Mouse (Mus musculus): ENCODE measurements around the gene Dmac2. TPM values are rescaled to one million over a fixed set of nuclear protein-coding genes. Genes with fewer than 3 reads are reported as not detected.
A peak's percentile ranks its signal among the peaks of the same experiment; 100 is the strongest.
"Not testable (repeated sequence)": the region's sequence is repeated elsewhere in the genome, so short reads cannot be mapped to it uniquely, and the experiment has no call there.

The Dmac2 gene
- total RNA-seq (2021), result 10 to 100 TPM; 34.3 to 34.5 TPM
- long read RNA-seq, experiment 1, transcript Dmac2-201 (6 exons, 1,465 nt), result major isoform, 8 of 19 reads
- long read RNA-seq, experiment 1, partial matches to known transcripts, result 4 of 19 reads
- long read RNA-seq, experiment 1, other reads (novel, unspliced or antisense), result 3 of 19 reads
- long read RNA-seq, experiment 2, transcript Dmac2-201 (6 exons, 1,465 nt), result major isoform, 19 of 33 reads
- long read RNA-seq, experiment 2, partial matches to known transcripts, result 4 of 33 reads
- long read RNA-seq, experiment 2, other reads (novel, unspliced or antisense), result 9 of 33 reads

DNA sequence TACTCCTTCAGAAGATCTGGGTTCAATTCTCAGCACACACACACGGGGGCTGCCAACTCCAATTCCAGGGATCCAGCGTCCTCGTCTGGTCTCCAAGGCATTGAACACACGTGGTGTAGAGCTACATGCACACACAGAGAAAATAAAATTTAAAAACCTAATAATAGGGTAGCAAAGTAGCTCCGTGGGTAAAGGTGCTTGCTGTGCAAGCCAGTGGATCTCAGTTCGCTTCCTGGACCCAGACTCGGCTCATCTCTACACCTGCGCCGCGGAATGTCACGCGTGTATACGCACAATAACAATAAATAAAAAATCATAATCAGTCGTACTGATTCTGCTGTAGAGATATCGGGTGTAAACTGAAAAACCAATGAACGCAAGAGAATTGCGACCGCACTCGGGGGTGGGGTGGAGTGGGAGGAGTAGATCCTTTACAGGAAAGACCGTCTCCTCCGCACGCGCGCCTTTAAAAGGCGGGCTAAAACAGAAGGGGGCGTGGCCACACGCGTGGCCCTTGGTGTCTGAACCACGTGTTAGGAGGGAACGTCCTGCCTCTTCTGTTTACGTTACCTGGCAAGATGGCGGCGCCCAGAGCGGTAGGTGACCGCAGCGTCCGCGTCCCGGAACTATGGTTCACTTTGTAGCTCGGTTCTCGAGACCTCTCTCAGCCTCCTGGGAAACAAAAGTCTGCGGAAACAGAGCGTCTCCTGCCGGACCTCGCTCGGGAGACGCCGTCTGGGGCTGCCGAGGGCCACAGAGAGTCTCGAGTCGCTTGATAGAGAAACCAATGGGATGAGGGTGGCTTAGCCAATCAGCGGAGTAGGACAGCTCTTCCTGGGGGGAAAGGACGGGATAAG is at the start of gene Dmac2:
Gene Dmac2, plus strand, starts transcription at position 550 of the 857 bp plus-strand sequence.
- DNase-seq (ENCODE audit: low spot score in 2 of 2), result peak; percentile 76 to 86

DNA sequence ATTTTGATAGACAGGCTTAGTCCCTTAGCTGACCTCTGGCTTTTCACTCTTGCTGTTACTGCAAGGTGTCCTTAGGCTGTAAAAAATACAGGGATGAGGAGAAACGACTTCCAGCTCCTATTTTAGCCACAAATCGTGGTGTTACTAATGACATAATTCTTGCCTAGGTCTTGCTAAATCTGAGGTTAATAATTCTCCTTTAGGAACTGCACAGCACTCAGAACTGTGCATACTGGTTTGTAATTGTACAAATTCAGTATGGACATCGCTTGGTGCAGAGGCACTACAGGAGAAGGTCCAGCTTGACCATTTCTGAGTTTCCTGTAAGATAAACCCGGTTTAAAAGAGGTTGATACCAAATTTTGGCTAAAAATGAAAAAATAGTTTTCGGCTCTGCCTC is 45.4 kb upstream of the Dmac2 start:
- not testable (repeated sequence) for DNase-seq (ENCODE audit: low spot score in 2 of 2)

DNA sequence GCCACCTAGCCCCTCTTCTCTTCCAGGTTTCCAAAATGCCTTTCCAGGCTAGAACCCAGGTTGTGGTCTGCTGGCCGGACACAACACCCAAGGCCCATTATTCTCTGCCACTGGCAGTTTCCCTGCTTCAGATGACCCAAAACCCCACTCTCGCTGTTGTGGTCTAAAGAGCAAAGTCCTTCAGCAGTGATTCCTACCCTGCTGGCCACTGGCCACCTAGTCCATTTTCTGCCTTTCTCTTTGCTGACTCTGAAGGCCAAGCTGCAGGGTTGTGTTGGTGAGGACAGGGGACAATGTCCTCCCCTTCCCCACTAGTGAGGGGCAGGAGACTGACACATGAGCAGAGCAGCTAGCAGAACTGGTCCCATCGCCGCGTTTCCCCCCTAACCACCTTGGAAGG is 44.1 kb upstream of the Dmac2 start:
- DNase-seq (ENCODE audit: low spot score in 2 of 2), result no peak

DNA sequence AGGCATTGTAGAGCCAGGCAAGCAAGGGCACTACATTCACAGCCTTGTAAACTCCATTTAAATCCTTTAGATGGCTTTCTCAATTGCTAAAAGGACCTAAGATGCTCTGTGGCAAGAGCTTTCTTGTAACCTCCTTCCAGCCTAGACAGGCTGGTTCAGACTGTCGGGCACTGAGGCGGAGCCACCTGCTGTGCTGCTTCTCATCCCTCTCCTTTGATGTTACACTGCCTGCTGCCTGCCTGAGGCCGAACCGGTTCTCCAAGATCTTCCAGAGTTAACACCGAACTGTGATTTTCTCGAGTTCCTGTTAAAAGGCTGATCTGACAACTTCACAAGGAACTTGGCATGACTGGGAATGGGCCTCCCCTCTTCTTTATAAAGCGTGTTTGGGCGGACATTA is 43.3 kb upstream of the Dmac2 start:
- no peak for DNase-seq (ENCODE audit: low spot score in 2 of 2)

DNA sequence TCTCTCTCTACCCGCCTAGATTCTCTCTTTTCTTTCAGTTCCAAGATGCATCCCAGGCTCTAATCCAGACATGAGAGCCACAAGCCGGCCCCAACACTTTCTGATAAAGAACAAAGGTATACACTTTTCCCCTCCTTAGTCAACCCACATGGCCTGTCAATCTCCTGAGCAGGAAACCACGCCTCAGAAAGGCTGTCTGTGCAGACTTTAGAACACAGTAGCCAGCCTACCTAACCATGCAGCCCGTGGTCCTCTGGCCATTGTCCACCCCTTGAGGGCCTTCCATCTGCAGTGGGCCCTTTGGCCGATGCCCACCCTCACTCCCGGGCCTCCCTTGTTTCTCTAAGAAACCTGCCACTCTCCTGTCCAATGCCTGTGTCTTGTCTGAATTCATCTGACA is 42.9 kb upstream of the Dmac2 start:
- not testable (repeated sequence) for DNase-seq (ENCODE audit: low spot score in 2 of 2)

DNA sequence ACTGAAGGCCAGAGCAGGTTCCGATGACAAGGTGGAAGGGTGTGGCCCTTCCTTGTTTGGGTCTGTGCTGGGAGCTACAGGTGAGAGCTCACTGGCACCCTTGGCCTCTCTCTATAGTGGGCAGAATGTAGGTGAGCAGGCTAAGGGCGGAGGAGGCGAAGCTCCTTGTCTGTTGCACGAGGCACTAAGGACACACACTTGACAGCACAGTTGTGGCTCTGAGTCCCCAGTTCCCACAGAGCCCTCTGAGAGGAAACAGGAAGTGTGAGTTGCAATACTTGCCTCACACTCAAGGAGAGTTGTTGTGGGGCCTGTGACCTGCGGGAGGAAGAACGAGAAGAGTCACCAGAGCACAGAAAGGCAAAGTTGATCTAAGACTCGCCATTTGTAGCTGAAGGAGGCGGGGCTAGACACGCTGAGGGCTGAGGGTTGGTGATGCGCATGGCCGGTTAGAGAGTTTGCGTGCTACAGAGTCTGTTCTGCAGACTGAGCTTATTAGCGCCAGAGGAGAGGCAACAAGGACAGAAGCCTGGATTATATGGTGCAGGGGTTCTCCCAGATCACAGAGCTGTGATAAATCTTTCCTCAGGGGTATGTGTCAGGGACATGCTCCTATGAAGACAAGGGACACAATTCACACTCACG is 42.3 kb upstream of the Dmac2 start:
- not testable (repeated sequence) for DNase-seq (ENCODE audit: low spot score in 2 of 2)

- DNase-seq (ENCODE audit: low spot score in 2 of 2), result no peak
Measured at GRCm38 (mm10) chr7:25579441-25579840, 39.8 kb upstream of the Dmac2 start.

DNA sequence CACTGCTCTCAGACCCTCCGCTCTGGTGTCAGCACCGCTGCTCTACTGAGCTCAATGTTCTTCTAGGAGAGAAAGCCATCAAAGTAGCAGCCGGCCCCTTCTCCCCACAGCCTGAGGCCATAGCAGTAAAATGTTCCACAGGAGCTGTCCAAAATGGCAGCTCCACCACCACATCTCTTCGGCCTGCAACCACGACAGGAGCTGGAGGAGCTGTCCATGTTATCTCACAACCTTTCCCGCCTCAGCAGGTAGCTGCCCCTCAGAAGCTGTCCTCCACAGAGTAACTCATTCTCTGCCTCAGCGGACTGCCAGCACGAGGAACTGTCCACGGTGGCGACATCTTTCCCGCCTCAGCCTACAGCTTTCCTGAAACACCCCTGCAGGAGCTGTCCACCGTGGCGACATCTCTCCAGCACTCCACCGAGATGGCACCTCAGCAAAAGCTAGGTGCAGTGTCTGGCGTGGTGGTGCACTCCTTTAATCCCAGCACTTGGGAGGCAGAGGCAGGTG is 36.9 kb upstream of the Dmac2 start:
- no peak for DNase-seq (ENCODE audit: low spot score in 2 of 2)

- DNase-seq (ENCODE audit: low spot score in 2 of 2), result no peak
Measured at GRCm38 (mm10) chr7:25584651-25585050, 34.6 kb upstream of the Dmac2 start.

GRCm38 (mm10) chr7:25585351-25586204 is 33.6 kb upstream of the Dmac2 start:
- DNase-seq (ENCODE audit: low spot score in 2 of 2), result no peak

GRCm38 (mm10) chr7:25591226-25591625 is 28.0 kb upstream of the Dmac2 start:
- DNase-seq (ENCODE audit: low spot score in 2 of 2), result no peak

- DNase-seq (ENCODE audit: low spot score in 2 of 2), result no peak
Measured at GRCm38 (mm10) chr7:25593859-25594258, 25.4 kb upstream of the Dmac2 start.

DNA sequence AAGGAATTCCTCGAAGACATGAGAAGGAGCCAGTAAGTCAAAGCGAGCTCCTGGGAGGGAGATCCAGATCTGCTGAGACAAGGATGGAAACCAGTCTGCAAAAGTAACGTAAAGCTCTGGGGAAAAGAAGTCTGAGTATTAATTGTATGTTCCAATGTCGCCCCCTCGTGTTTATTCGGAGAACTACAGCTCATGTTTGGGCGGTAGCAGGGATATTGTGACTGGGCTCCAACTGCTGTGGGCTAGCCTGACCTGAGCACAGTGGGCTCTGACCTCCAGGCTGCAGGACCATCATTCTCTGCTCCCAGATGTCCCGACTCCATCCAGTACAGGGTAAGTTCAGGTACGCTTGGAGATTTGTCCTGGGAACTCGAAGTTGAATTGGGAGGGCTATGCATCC is 19.6 kb upstream of the Dmac2 start:
- peak; percentile 37 to 47 for DNase-seq (ENCODE audit: low spot score in 2 of 2)

- DNase-seq (ENCODE audit: low spot score in 2 of 2), result no peak
Measured at GRCm38 (mm10) chr7:25600666-25601065, 18.5 kb upstream of the Dmac2 start.

- DNase-seq (ENCODE audit: low spot score in 2 of 2), result no peak
Measured at GRCm38 (mm10) chr7:25601346-25601745, 17.9 kb upstream of the Dmac2 start.

DNA sequence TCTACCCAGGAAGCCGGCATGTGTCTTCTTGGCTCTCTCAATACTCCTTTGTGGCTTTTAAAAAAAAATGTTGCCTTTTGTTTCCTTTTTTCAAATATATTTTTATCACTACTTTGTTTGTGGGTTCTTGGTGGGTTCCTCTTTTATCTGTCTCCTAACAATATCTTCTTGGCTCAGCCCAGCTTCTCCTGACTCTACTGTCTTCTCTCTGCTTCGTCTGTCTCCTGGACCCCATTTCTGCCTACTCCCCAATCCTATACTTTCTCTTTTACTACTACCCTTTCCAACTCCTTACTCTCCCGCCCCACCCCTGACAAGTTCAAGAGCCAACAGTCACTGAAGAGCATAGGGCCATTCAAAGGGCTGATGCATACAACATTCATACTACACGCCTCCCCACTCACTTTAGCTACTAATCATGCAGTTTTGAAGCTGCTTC is 12.6 kb upstream of the Dmac2 start:
- no peak for DNase-seq (ENCODE audit: low spot score in 2 of 2)

DNA sequence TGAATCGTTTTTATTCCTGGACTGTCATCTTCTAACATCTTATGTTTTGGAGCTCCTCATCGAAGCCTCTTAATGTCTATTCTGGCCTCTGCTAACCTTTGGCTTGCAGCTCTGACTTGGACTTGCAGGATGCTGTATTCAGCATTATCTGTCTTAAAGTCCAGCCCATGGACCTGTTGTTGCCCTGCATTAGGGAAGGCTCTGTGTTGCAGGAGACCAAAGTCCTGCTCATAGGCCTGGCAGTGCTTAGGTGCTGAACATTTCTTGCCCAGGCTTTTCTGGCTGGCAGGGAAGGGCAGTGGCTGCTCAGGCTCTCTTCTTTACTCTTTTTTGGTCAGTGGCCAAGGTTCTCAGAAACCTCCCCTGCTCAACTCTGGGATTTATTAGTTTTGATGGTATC is 12.0 kb upstream of the Dmac2 start:
- DNase-seq (ENCODE audit: low spot score in 2 of 2), result no peak

- no peak for DNase-seq (ENCODE audit: low spot score in 2 of 2)
Measured at GRCm38 (mm10) chr7:25610056-25610455, 9.2 kb upstream of the Dmac2 start.

DNA sequence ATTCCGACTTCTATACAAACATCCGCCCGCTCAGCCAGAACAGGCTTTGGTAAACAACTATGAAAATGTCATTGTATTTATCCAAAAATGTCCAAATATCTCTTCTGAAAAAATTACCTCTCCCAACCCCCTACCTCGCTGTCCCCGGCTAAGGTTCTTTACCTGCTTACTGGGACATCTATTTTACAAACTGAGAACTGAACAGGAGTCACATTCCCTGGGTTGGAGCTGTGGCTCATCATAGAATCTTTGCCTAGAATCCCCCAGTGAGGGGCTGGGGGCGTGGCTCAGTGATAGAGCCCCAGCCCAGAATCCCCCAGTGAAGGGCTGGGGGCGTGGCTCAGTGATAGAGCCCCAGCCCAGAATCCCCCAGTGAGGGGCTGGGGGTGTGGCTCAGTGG is 7.7 kb upstream of the Dmac2 start:
- DNase-seq (ENCODE audit: low spot score in 2 of 2), result no peak

- no peak for DNase-seq (ENCODE audit: low spot score in 2 of 2)
Measured at GRCm38 (mm10) chr7:25614086-25614485, 5.1 kb upstream of the Dmac2 start.
